Mouse (Mus musculus): Measurements from ENCODE around the gene Xxylt1.

GRCm38 (mm10) chr16:31037431-31037830 lies 43.8 kb downstream of the Xxylt1 start:
- TF ChIP-seq EP300 (IDR thresholded peaks at IDR 0.05; ENCODE audit: low read depth) = no peak
- no peak for TF ChIP-seq CTCF (IDR thresholded peaks at IDR 0.05; ENCODE audit: low read depth)

Measured in liver, postnatal 0 days (tissue).